Mouse (Mus musculus) megakaryocyte, adult 5-6 weeks (primary cell): ENCODE measurements around the gene Armc8. TPM values are rescaled to one million over a fixed set of nuclear protein-coding genes. Genes with fewer than 3 reads are reported as not detected.

Experiments used
- ATAC-seq: 2 replicates; pipeline ENCODE4 v1.8.0; 2016; ENCODE audit warnings: mild to moderate bottlenecking, inconsistent platforms; ENCODE audit not compliant: poor library complexity, severe bottlenecking
- total RNA-seq, 2 experiments: library from RNA; stranded (forward) in 1 of 2; stranded (reverse) in 1 of 2; fragments of 153-499, 151-499 nt in 1 of 2; fragments of 221-1000, 200-1000 nt in 1 of 2; gene quantifications; 2 replicates each; pipeline versions ENCODE4 v1.2.3 to v1.2.4; 2015 to 2017

The Armc8 gene
- total RNA-seq, 2 experiments from 2014 or later: 22.6 to 22.9 TPM

DNA sequence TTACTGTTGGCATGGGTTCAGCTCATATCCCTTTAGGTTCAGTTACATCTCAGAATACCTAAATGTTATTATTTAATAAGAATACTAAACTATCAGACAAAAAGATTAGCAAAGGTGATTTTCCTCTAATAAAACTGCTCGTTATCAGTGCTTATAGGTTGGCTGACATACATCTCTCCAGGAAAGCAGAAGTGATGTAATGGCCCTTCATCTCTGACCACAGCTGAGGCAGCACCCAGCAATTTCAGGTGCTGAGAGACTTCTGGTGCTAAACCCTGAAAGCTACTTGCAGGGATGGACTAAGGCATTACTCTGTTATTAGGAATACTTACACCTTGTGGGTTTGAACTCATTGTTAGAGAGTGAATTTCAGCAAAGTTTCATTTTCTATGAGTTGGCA lies 36.8 kb downstream of the Armc8 start:
- ATAC-seq: peak; percentile 82

DNA sequence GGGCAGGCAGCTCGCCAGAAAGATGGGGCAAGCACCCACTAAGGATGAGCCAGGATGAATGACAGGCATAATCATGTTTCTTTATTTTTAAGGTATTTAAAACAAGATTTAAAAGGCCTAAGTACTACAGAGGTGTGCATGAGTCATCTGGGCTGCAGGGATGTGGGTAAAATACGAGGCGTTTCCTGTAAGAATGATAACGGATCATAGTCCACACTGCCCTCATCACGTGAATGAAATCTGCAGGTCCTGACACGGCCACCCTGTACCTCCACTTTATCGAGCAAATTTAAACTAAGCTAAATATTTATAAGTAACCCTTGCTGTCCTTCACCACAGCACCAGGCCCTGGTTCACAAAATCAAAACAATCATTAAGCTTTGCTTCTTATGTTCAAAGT lies 62.8 kb downstream of the Armc8 start:
- no peak for ATAC-seq

DNA sequence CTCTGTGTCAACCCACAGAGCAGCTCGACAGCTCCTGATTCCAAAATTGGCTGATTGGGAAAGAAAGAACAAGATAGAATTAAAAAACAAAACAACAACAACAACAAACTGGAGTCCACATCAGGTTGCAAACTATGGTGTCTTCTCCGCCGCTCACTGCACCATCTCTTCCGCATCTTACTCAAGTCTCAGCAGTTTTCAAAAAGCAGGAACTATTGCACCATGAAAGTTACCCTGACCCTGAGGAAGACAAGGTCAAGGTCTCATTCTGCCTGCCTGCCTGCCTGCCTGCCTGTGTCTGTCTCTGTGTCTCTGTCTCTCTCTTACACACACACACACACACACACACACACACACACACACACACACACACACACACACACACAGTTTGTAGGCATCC lies 69.4 kb downstream of the Armc8 start:
- peak; percentile 97 for ATAC-seq

DNA sequence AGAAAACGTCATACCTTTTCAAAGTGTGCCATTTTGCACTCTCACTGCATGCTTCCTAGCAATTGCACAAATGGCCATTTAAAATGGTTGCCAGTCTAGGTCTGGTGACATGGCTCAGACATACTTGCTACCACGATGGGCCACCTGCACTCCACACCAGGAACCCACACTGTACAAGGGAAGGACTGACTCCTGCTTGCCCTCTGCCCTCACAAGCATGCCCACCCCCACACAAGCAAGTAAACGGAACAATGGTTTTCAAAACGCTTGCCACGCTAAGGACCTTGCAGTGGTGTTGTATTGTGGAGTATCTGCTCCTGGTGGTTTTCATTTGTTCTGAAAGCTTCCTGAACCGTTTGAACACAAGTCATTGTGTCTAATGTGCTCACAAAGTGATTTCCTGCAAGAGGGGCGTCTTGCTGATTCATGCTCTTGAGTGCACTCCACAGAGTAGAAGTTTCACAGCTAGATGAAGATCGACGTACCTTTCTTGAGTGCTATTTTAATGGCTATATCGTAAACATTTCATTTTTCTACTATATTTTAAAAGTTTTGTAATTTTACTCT lies 76.0 kb downstream of the Armc8 start:
- ATAC-seq: 0 out of 2 replicates have a peak, but pooled peaks have one; percentile 37

DNA sequence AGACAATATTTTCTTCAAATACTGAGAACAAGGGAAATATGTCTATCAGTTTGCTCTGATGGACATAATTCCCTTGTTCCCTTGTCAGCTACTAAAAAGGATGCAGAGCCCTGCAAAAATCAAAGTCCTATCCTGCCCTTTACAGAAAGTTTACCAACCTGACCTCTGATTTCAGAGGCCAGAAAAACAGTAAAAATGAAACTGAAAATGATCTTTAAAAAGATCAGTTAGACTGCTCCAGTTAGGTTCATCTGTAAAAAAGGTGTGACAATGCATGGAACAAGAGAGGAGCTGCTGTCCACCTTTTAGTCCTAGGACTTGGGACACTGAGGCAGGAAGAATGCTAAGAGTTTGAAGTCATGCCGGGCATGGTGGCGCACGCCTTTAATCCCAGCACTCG lies 77.6 kb downstream of the Armc8 start:
- no peak for ATAC-seq

DNA sequence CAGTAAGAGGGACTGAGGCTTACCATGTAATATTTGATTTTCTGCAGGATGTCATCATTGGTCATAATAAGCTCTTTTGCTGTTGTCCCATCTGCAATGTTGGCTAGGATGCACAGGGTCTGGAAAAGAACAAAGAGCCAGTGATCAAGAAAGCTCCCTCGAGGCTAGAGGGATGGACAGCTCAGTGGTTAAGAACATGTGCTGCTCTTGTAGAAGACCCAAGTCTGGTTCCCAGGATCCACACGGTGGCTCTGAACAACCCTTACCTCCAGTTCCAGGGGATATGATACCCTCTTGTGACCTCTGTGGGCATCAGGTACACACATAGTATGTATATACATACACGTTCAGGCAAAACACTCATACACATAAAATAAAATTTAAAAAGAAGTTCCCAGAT lies 80.9 kb downstream of the Armc8 start:
- ATAC-seq: no peak

DNA sequence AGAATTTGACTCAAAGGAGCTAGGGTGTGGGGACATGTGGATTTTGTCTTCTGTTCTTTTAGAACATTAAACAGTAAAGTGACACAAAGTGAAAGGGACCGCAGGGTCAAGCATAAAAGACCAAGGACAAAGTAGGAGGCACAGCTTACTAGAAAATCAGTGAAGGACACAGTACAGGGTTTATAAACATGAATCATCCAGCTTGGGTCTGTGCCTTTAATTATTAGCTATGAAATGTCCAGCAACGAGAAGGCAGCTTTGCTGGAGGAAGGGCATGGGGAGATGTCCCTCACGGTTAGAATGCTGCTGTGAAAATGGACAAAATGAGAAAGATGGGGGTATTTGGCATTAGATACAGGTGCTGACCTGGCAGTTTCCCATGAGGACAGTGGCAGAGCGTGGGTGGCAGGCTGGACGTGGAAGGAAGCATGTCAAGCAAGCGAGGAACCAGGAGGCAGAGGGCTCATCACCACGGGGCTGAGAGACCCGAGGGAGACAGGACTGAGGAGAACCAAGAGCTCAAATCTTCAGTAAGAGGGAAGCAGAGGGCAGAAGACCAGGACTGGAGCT lies 81.5 kb downstream of the Armc8 start:
- no peak for ATAC-seq

DNA sequence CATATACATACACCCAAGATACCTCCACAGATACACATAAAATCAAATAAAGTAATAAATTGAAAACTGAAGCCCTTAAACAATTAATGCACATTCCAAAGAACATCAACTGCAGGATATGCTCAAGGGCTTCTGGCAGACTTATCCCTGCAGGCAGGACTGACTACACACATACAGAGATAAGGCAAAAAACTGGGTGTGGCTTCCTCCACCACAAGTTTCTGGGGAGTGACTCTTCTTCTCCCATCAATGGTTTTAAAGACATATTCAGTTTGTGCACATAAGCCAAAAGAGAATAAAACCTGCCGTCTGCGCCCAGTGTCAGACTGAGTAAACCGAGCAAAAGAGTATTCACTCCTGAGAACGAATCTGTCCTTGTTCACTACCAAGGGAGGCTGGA lies 83.6 kb downstream of the Armc8 start:
- ATAC-seq: 0 out of 2 replicates have a peak, but pooled peaks have one; percentile 33

DNA sequence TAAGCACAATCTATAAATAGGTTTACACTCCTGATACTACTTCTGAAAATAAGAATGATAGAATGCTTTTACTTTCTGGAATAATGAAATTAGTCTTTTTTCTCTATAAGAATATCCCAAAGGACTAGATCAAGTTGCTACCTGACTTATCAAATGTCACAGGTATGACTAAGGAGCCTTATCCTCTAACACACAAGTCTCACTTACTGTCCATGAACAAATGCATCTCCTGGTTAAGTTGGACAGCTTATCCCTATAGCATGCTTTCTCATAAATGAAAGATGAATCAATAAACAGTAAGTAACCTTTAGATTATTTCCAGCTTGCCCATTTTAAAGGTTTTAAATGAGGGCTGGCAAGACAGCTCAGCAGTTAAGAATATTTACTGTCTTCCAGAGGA lies 84.1 kb downstream of the Armc8 start:
- ATAC-seq: no peak

DNA sequence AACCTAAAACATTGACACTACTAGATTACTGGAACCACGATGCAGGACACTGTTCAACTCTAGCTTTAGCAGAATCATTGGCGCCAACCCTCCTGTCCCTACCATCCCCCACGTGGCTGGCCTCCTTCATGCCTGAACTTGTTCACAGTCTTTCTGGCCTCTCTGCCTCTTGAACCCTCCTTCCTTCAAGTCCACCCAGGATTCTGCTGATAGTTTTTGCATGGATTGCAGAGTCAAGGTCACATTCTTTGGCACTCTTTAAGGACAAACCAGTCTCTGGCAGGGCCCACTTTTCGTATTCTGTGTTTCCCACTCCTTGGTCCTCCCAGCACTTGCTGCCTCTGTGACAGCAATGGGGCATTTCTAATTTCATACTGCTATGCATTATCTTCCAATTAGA lies 85.5 kb downstream of the Armc8 start:
- no peak for ATAC-seq

DNA sequence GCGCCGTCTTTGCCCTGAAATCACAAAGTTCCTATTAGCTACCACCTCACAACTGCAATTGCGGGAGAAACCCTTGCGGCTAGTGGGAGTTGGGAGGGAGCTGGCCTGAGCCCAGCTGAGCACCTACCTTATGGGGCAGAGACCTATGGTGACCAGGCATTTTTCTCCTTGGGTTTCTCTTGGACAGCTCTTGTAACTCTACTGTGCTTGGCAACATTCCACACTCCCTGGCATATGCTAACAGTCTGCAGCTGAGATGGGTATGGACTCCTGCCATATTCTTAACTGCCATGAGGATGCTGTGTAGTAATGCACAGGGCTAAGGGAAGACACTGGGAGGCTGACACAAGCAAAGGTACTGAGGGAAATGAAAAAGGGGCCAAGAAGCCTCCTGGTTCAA lies 87.9 kb downstream of the Armc8 start:
- ATAC-seq: no peak

DNA sequence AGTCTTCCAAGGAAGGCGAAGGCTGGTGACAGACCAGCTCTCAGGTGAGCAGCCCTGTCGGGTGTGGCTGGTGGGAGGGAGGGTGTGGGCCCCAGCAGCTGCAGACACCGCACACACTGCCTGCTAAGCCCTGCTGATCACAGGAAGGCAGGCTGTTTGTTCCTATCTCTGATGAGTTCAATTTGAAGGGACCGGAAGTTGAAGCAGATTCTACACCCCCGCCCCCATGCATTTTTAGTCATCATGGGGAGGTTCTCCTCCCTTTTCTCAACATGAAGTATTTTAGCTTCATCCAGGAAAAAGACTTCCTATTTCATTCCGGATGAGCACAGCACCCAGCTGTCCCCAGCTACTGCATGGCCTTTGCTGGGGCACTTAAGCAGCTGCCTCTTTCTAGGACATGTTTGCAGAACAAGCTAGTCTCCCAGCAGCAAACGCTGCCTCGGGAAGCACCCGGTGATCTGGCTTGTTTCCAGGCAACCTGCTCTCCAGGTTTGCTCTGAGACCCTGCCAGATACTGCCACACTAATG lies 89.5 kb downstream of the Armc8 start:
- ATAC-seq: no peak

DNA sequence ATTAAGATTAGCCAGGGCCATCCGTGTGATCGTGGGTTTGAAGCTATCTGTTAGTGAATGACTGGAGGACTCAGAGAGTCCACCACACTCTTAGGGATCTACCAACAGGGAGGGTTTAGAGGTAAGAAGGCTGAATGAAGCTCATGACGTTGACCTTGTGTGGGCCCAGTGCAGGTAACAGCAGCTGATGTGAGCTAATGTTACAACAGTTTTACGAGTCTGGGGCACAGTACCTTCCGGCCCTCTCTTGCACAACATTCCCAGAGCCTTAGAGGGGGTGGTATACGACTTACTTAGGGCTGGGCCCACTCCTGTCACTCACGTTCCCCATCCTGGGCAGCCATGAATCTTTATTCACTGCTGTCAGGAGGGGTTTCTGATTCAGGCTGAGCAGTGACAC lies 97.4 kb downstream of the Armc8 start:
- no peak for ATAC-seq

DNA sequence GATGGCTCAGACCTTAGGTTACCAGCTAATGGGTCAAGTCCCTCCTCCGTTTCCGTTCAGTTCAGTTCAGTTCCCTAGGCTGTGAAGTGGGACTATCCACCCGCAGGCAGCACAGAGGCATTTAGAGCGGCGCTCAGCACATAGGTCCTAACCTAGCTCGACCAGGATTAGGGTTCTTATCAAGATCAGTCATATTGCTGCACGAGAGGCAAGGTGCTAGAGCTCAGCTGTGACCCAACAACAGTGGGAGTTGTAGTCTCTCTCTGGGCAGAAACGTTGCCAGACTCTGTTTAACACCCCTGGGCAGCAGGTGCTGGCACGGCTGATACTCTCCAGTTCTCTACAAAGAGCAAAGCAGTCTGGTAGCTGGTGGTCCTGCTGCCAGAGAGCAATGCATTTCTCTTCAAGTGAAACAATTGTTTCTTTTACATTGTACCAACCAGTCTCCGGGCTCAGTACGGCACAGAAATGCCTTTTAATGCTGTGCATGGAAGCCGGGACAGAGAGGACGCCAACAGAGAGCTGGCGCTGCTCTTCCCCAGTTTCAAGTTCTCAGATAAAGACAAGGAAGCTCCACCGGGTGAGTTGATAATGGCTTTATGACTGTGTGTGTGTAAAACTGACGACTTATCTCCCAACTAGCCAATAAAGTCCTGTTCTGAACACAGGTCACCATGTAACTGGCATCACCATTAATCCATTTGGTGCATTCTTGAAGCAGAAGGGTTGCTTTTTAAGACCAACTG lies 98.2 kb downstream of the Armc8 start:
- peak; percentile 6; the same call in 1 of the 2 replicates for ATAC-seq

DNA sequence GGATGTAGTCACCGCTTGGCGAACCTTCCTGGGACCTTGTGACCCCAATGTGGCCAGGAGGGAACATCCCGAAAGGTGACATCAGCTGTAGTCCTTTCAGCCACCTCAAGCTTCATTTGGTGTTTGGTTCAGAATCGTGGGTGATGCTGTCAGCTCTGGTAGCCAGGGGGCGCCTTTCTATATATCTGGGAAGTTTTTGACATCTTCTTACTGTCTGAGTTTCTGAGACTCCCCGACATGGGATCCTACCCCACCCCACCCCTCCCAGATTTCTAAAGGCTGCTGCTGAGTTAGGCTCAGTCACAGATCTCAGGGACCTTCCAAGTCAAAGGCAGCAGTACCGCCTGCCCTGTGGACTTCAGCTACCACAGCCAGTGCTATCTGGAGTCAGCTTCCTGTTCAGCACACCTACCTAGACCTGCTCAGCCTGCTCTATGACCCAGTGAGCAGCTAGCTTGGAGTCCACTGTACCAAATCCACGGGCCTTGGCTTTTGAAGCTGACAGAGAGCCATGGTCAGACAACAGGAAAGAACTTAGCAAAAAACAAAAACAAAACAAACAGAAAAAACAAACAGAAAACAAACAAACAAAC lies 98.9 kb downstream of the Armc8 start:
- peak; percentile 33; the same call in 1 of the 2 replicates for ATAC-seq

DNA sequence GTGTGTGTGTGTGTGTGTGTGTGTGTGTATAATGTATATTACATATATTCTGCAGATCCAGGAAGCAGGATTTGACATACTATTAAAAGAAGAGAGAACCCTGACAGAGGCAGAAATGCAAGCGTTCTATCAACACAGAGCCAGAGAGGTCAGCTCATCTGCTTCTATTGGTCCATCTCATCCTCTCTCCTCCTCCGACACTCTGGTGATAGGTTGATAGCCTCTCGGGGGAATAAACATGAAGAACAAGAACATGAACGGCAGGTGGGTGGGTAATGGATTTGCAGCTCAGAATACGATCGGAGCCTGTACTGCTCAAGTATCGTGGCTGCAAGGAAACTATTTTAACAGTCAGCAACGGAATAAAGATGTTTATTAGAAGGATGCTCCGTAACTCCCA lies 100.1 kb downstream of the Armc8 start:
- no peak for ATAC-seq

DNA sequence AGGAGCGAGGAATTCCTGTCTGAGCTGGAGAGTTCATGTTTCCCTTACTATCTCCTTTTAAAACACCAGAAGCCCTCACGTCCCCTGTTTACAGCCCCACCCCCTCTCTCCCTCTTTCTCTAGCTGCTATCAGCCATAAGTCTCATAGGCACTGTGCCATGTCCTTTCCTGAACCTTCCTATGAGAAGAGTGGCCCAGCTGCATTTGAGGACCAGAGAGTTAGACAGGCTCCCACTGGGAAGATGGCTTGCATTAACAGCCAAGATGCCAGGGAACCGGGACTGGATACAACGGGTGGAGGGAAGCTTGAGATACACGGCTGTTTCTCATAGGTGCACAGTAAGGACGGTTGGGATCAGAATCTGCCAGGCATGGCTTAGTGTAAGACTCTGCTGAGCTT lies 103.8 kb downstream of the Armc8 start:
- ATAC-seq: no peak

DNA sequence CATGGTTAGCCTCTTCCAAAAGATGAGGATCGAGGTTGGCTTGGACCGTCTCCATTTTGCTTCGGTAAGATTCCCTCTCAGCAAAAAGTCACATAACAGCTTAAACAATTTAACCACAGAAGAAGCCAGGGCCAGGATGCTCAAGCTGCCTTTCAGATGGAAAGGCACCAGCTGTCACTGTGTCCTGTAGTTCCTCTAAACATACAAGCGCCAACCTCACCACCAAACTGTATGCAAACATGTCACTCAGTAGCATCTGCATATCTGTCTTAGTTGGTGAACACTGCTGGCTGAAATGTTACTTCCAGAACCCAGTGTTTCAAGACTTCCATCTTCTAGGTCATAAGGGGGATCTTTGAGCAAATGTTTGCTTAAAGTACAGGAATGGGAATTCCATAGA lies 109.0 kb downstream of the Armc8 start:
- ATAC-seq: no peak

DNA sequence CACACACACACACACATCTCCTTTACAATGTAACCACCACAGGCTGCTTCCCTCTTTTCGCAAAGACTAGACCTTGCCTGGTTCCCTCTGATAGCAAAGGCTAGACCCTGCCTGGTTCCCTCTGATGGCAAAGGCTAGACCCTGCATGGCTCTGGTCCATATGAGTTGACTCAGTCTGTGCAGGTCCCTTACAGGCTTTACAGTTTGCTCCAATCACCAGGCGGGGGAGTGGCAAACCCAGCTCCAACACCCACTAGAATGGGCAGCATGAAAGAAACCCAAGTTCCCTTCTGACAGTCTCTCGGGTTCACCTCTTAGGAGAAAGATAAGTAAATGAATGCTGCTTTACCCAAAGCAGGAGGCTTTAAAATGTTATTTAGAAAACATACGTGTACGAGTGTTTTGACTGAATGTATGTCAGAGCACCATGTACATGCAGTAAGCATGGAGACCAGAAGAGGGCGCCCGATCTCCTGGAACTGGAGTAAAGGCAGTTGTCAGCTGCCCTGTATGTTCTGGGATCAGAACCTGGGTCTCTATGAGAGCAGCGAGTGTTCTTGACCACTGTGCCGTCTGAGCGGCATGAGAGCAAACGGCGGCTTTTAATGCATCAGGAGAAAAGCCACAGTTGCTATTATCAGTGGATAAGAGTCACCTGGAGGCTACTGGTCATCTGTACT lies 110.0 kb downstream of the Armc8 start:
- peak; percentile 80 for ATAC-seq

DNA sequence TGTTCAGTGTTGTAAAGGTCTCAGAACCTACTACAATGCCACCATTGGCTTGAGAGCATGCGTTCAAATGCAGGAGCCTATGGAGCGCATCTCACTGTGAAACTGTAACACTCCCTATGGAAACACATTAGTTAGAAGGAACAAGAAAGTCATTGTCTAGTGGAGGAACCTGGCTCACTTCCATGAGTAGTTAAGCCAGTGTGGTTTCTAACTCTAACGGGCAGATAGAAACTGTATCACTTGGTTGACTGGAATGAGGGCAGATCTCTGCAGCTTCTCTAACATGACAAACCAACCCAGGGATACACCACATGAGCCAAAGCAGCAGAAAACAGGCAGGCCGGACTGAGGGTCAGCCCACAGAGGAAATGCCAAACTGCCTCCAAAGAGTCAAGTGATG lies 114.5 kb downstream of the Armc8 start:
- ATAC-seq: no peak

DNA sequence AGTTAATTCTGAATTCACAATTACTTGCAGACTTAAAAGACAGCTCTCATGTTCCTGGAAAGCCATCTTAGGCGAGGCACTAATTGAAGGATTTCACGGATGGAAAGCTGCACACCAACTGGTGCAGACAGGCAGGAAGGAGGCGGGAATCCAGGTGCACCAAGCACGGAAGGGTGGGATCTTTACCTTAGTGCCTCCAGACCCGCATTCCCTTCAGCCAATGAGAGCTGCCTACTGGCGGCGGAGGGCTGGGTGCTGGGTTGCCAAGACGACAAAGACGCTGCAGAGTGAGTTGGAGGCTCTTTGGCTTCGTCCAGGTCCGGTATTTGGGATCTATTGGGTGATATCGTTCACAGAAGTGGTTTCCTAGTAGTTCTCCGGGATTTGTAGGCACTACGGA lies 117.5 kb downstream of the Armc8 start, which contains the start of gene Nme9:
TSS of gene Nme9 (plus strand) at position 315 of the 400 bp plus-strand sequence.
- no peak for ATAC-seq
